Mouse (Mus musculus) midbrain, postnatal 0 days (tissue): Measurements from ENCODE around the gene Agmat. TPM values are rescaled to one million over a fixed set of nuclear protein-coding genes. Genes with fewer than 3 reads are reported as not detected.

ENCODE experiments used
- ATAC-seq: fragments of 200-750 bp; cut with Nextera tagmentation; 2 replicates; pipeline ENCODE4 v1.8.0; 2017; ENCODE audit warnings: moderate number of reproducible peaks, mild to moderate bottlenecking, moderate TSS enrichment, moderate library complexity; ENCODE audit not compliant: low FRiP score
- DNase-seq: peaks from one replicate; pipeline ENCODE4 v3.0.0-alpha.2; 2015; ENCODE audit warnings: low spot score
- H3K27ac ChIP-seq: fragments of 300-500 bp; sonication (generic); 2 replicates; pipeline ENCODE4 v1.5.1; 2014; ENCODE audit warnings: low read depth, mild to moderate bottlenecking, low read length, mixed read lengths
- H3K27me3 ChIP-seq: fragments of 300-500 bp; sonication (generic); 2 replicates; pipeline ENCODE4 v1.6.1; 2014; ENCODE audit warnings: low read length, control low read depth, mixed read lengths; ENCODE audit not compliant: insufficient read depth
- H3K36me3 ChIP-seq: fragments of 300-500 bp; sonication (generic); 2 replicates; pipeline ENCODE4 v1.6.1; 2014; ENCODE audit warnings: low read length, control low read depth, mixed read lengths; ENCODE audit not compliant: insufficient read depth
- H3K4me1 ChIP-seq: fragments of 300-500 bp; sonication (generic); 2 replicates; pipeline ENCODE4 v1.6.1; 2014; ENCODE audit warnings: mild to moderate bottlenecking, control low read depth, antibody characterized with exemption, low read length, mixed read lengths; ENCODE audit not compliant: insufficient read depth
- H3K4me2 ChIP-seq: fragments of 300-500 bp; sonication (generic); 2 replicates; pipeline ENCODE4 v1.6.1; 2014; ENCODE audit warnings: low read depth, mild to moderate bottlenecking, low read length, mixed read lengths; ENCODE audit not compliant: poor library complexity, severe bottlenecking
- H3K4me3 ChIP-seq: fragments of 300-500 bp; sonication (generic); 2 replicates; pipeline ENCODE4 v1.5.1; 2014; ENCODE audit warnings: low read depth, mild to moderate bottlenecking, low read length, moderate library complexity
- H3K9ac ChIP-seq: fragments of 300-500 bp; sonication (generic); replicated peaks from 2 replicates; pipeline ENCODE4 v1.6.1; 2014; ENCODE audit warnings: mild to moderate bottlenecking, low read length, moderate library complexity, mixed read lengths; ENCODE audit not compliant: poor library complexity, severe bottlenecking
- H3K9me3 ChIP-seq: fragments of 300-500 bp; sonication (generic); 2 replicates; pipeline ENCODE4 v1.6.1; 2016; ENCODE audit warnings: low read length, control low read depth
- CTCF ChIP-seq: IDR thresholded peaks from 2 replicates; pipeline ENCODE4 v1.5.1; 2016; ENCODE audit warnings: antibody characterized with exemption, mild to moderate bottlenecking
- WGBS: fragments of 180-500 bp; shearing (Covaris S2); extraction: QIAGEN DNeasy Blood & Tissue Kit; methylation state at CpG from one replicate; pipeline ENCODE4 v1.1.7; 2014; 5-methylcytosine and 5-hydroxymethylcytosine counted together
- polyA plus RNA-seq: library from polyadenylated mRNA; unstranded; fragments of >200 nt; fragmentation: Nextera tagmentation; extraction: Ambion mirVana; gene quantifications from 2 replicates; pipeline ENCODE4 v1.2.1, GENCODE M21; 2015
- total RNA-seq: library from RNA; depleted of rRNA; stranded (reverse); fragments of >200 nt; gene quantifications from 2 replicates; pipeline ENCODE4 v1.2.3, GENCODE M21; 2014

The Agmat gene
- total and polyA plus RNA-seq, 2 experiments from 2014 or later: not detected

GRCm38 (mm10) chr4:141787462-141787861 lies 41.0 kb downstream of the Agmat start:
- H3K4me2 ChIP-seq: no peak overlapping the region
- H3K9me3 ChIP-seq: no peaks in the 10 kb centered on the region
- no peak overlapping the region for H3K9ac ChIP-seq
- H3K4me1 ChIP-seq: no peaks in the 10 kb centered on the region
- no peak for TF ChIP-seq CTCF
- no peak for ATAC-seq
- no peak overlapping the region for H3K4me3 ChIP-seq
- 95% methylated on average over 7 of the region's 7 CpGs for WGBS
- H3K27ac ChIP-seq: no peak overlapping the region
- H3K36me3 ChIP-seq: peaks cover 28% of the 10 kb centered on the region
- DNase-seq: no peak
- no peaks in the 10 kb centered on the region for H3K27me3 ChIP-seq

GRCm38 (mm10) chr4:141789564-141790218 lies 43.2 kb downstream of the Agmat start:
- ATAC-seq (no peak), DNase-seq (no peak)
- WGBS: 53% methylated on average over 3 of the region's 3 CpGs
- Histone ChIP-seq H3K36me3 (peaks cover 9% of the 10 kb centered on the region; the same call in 1 of the 2 replicates), H3K27ac (peak overlapping the region; percentile 88), H3K4me2 (peak overlapping the region; percentile 87), H3K9me3 (no peaks in the 10 kb centered on the region), H3K4me3 (peak overlapping the region; percentile 98), H3K27me3 (no peaks in the 10 kb centered on the region), H3K4me1 (no peaks in the 10 kb centered on the region), H3K9ac (peak overlapping the region; percentile 93)
- no peak for TF ChIP-seq CTCF

- ATAC-seq: peak; percentile 89
- peak within 1 kb of the TSS; percentile 93 for H3K9ac ChIP-seq
- no peaks in the 10 kb centered on the region for H3K27me3 ChIP-seq
- peak; percentile 100 for DNase-seq
- WGBS: under 1% methylated on average over 34 of the region's 42 CpGs
- H3K4me1 ChIP-seq: peaks cover 7% of the 10 kb centered on the region; the same call in 1 of the 2 replicates
- TF ChIP-seq CTCF: peak; percentile 55
- H3K4me2 ChIP-seq: peak within 1 kb of the TSS; percentile 87
- H3K27ac ChIP-seq: peak within 1 kb of the TSS; percentile 88
- H3K36me3 ChIP-seq: 0 out of 2 replicates have a peak, but pooled peaks cover 5% of the 10 kb centered on the region
- H3K9me3 ChIP-seq: no peaks in the 10 kb centered on the region
- H3K4me3 ChIP-seq: peak within 1 kb of the TSS; percentile 98
Observed at GRCm38 (mm10) chr4:141790524-141790990, 44.1 kb downstream of the Agmat start, which contains the start of gene Dnajc16. Gene Dnajc16, minus strand, starts transcription at chr4:141790931.

GRCm38 (mm10) chr4:141791486-141791885 lies 45.0 kb downstream of the Agmat start:
- Histone ChIP-seq H3K36me3 (0 out of 2 replicates have a peak, but pooled peaks cover under 1% of the 10 kb centered on the region), H3K9me3 (no peaks in the 10 kb centered on the region), H3K4me3 (no peak overlapping the region), H3K27ac (no peak overlapping the region), H3K4me1 (peaks cover 7% of the 10 kb centered on the region; the same call in 1 of the 2 replicates), H3K4me2 (no peak overlapping the region), H3K9ac (no peak overlapping the region), H3K27me3 (no peaks in the 10 kb centered on the region)
- ATAC-seq (no peak), DNase-seq (no peak)
- no peak for TF ChIP-seq CTCF
- WGBS: 90% methylated on average over 7 of the region's 7 CpGs

- no peak for DNase-seq
- Histone ChIP-seq H3K4me3 (no peak overlapping the region), H3K4me2 (no peak overlapping the region), H3K4me1 (peaks cover 7% of the 10 kb centered on the region; the same call in 1 of the 2 replicates), H3K9ac (no peak overlapping the region), H3K27ac (no peak overlapping the region), H3K9me3 (no peaks in the 10 kb centered on the region), H3K36me3 (peaks cover 4% of the 10 kb centered on the region), H3K27me3 (no peaks in the 10 kb centered on the region)
- WGBS: 87% methylated on average over 8 of the region's 8 CpGs
- TF ChIP-seq CTCF: no peak
- ATAC-seq: no peak
Observed at GRCm38 (mm10) chr4:141791951-141792350, 45.5 kb downstream of the Agmat start.

- no peaks in the 10 kb centered on the region for H3K27me3 ChIP-seq
- no peak for DNase-seq
Observed at GRCm38 (mm10) chr4:141792554-141793281, 46.2 kb downstream of the Agmat start.

More at GRCm38 (mm10) chr4:141792554-141793281, 46.2 kb downstream of the Agmat start:
- no peak for ATAC-seq
- Histone ChIP-seq H3K9ac (peak overlapping the region; percentile 83), H3K36me3 (peaks cover 12% of the 10 kb centered on the region), H3K27ac (peak overlapping the region; percentile 92), H3K4me3 (peak overlapping the region; percentile 68), H3K9me3 (no peaks in the 10 kb centered on the region), H3K4me2 (peak overlapping the region; percentile 52), H3K4me1 (peaks cover 7% of the 10 kb centered on the region; the same call in 1 of the 2 replicates)
- no peak for TF ChIP-seq CTCF
- WGBS: 9% methylated on average over 10 of the region's 10 CpGs
